Mouse (Mus musculus) hindbrain, embryonic 14.5 days (tissue): ENCODE results near the gene Aurkc. TPM values are rescaled to one million over a fixed set of nuclear protein-coding genes. Genes with fewer than 3 reads are reported as not detected.

ENCODE experiments used
- polyA plus RNA-seq: library from polyadenylated mRNA; unstranded; fragments of >200 nt; fragmentation: Nextera tagmentation; extraction: Ambion mirVana; gene quantifications from 2 replicates; pipeline ENCODE4 v1.2.1, GENCODE M21; 2014

Gene Aurkc
- polyA plus RNA-seq, 1 experiment from 2014 or later, result not detected

Other genes starting within 250 kb of the Aurkc start
- 20.8 and 24.1 TPM in 2 replicates for gene Zfp954, start 126.2 kb downstream of the Aurkc start, polyA plus RNA-seq
- 11.9 and 14.2 TPM in 2 replicates for gene Zfp773, start 141.5 kb downstream of the Aurkc start, polyA plus RNA-seq
- 3.6 and 3.7 TPM in 2 replicates for gene Zfp418, start 176.0 kb downstream of the Aurkc start, polyA plus RNA-seq
- gene Zfp772, start 214.7 kb downstream of the Aurkc start, polyA plus RNA-seq, result 9.1 and 9.8 TPM in 2 replicates